Mouse (Mus musculus): ENCODE data around the gene Clec5a.

Gene Clec5a

GRCm38 (mm10) chr6:40585645-40586044 lies at the start of gene Clec5a:
Gene Clec5a, minus strand, starts transcription at chr6:40585821.
- no peak for DNase-seq

- DNase-seq = no peak
Observed at GRCm38 (mm10) chr6:40634640-40635071, 49.0 kb upstream of the Clec5a start.

- DNase-seq = no peak
Observed at GRCm38 (mm10) chr6:40628406-40629000, 42.9 kb upstream of the Clec5a start, which contains the start of gene Mgam. Gene Mgam, plus strand, starts transcription at chr6:40628831.

GRCm38 (mm10) chr6:40626111-40626510 lies 40.5 kb upstream of the Clec5a start:
- no peak for DNase-seq

- peak; percentile 54 to 83 for DNase-seq
Observed at GRCm38 (mm10) chr6:40617965-40618364, 32.3 kb upstream of the Clec5a start.

GRCm38 (mm10) chr6:40613260-40613852 lies 27.7 kb upstream of the Clec5a start, which contains the start of gene Tas2r138:
Gene Tas2r138, minus strand, starts transcription at chr6:40613310.
- no peak for DNase-seq

GRCm38 (mm10) chr6:40610244-40610643 lies 24.6 kb upstream of the Clec5a start:
- DNase-seq = peak; percentile 9 to 34

- peak; percentile 55 to 84 for DNase-seq
Observed at GRCm38 (mm10) chr6:40607431-40607830, 21.8 kb upstream of the Clec5a start.

- peak in 1 of 2 experiments; percentile 7 for DNase-seq
Observed at GRCm38 (mm10) chr6:40598546-40598945, 12.9 kb upstream of the Clec5a start.

GRCm38 (mm10) chr6:40594804-40595550 lies 9.4 kb upstream of the Clec5a start:
- DNase-seq = no peak

GRCm38 (mm10) chr6:40588346-40588745 lies 2.7 kb upstream of the Clec5a start:
- DNase-seq = no peak

GRCm38 (mm10) chr6:40584336-40584735 lies 1.3 kb downstream of the Clec5a start:
- DNase-seq = no peak

- DNase-seq = no peak
Observed at GRCm38 (mm10) chr6:40576305-40576704, 9.3 kb downstream of the Clec5a start.

GRCm38 (mm10) chr6:40573618-40574017 lies 12.0 kb downstream of the Clec5a start:
- DNase-seq = no peak

- DNase-seq = no peak
Observed at GRCm38 (mm10) chr6:40569187-40569586, 16.4 kb downstream of the Clec5a start, which contains the start of gene Olfr460. Gene Olfr460, plus strand, starts transcription at chr6:40569487.

- no peak for DNase-seq
Observed at GRCm38 (mm10) chr6:40554950-40555349, 30.7 kb downstream of the Clec5a start, which contains the start of gene Olfr461. Gene Olfr461, minus strand, starts transcription at chr6:40555050.

GRCm38 (mm10) chr6:40544690-40545089 lies 40.9 kb downstream of the Clec5a start:
- no peak for DNase-seq

All from cerebellum, postnatal 25 days (tissue).